Mouse (Mus musculus): Measurements from ENCODE around the gene Manf.

The Manf gene

GRCm38 (mm10) chr9:106891829-106892551 lies at the start of gene Manf:
Gene Manf (minus strand): TSS chr9:106891979.
- peak; percentile 98 for DNase-seq

GRCm38 (mm10) chr9:106934998-106935397 lies 43.2 kb upstream of the Manf start:
- no peak for DNase-seq

- no peak for DNase-seq
These were observed 23.1 kb upstream of the Manf start for GRCm38 (mm10) chr9:106914878-106915277.

- DNase-seq: no peak
These were observed 22.0 kb upstream of the Manf start for GRCm38 (mm10) chr9:106913759-106914158.

GRCm38 (mm10) chr9:106911624-106912023 lies 19.8 kb upstream of the Manf start:
- no peak for DNase-seq

- no peak for DNase-seq
These were observed 16.9 kb upstream of the Manf start for GRCm38 (mm10) chr9:106908715-106909114.

- DNase-seq: no peak
These were observed 16.4 kb upstream of the Manf start for GRCm38 (mm10) chr9:106908174-106908573.

GRCm38 (mm10) chr9:106906597-106906996 lies 14.8 kb upstream of the Manf start:
- DNase-seq: no peak

- no peak for DNase-seq
These were observed 12.0 kb upstream of the Manf start for GRCm38 (mm10) chr9:106903791-106904134.

GRCm38 (mm10) chr9:106903099-106903790 lies 11.5 kb upstream of the Manf start:
- no peak for DNase-seq

GRCm38 (mm10) chr9:106901596-106901995 lies 9.8 kb upstream of the Manf start:
- no peak for DNase-seq

- no peak for DNase-seq
These were observed 7.1 kb upstream of the Manf start for GRCm38 (mm10) chr9:106898901-106899300.

- no peak for DNase-seq
These were observed 1.5 kb upstream of the Manf start for GRCm38 (mm10) chr9:106893327-106893726.

- no peak for DNase-seq
These were observed 735 bp upstream of the Manf start for GRCm38 (mm10) chr9:106892552-106892875.

- no peak for DNase-seq
These were observed 438 bp downstream of the Manf start for GRCm38 (mm10) chr9:106891341-106891741.

GRCm38 (mm10) chr9:106890496-106891240 lies 1.1 kb downstream of the Manf start:
- DNase-seq: no peak

- DNase-seq: no peak
These were observed 2.5 kb downstream of the Manf start for GRCm38 (mm10) chr9:106889321-106889720.

- no peak for DNase-seq
These were observed 3.4 kb downstream of the Manf start for GRCm38 (mm10) chr9:106888346-106888745.

- peak; percentile 98 for DNase-seq
These were observed 4.7 kb downstream of the Manf start, which contains the start of gene Rbm15b for GRCm38 (mm10) chr9:106886828-106887702. Gene Rbm15b (minus strand): TSS chr9:106887428.

- DNase-seq: peak; percentile 64
These were observed 5.7 kb downstream of the Manf start for GRCm38 (mm10) chr9:106885901-106886731.

- peak; percentile 54 for DNase-seq
These were observed 6.5 kb downstream of the Manf start for GRCm38 (mm10) chr9:106884996-106885900.
